Mouse (Mus musculus) left cerebral cortex, adult 2 months (tissue): ENCODE results near the gene Hsp90aa1. TPM values are rescaled to one million over a fixed set of nuclear protein-coding genes. Genes with fewer than 3 reads are reported as not detected.
"Not testable (repeated sequence)": the region's sequence is repeated elsewhere in the genome, so short reads cannot be mapped to it uniquely, and the experiment has no call there.

ENCODE experiments used
- DNase-seq, 2 experiments: peaks; one replicate each; pipeline ENCODE4 v3.0.0; 2021 to 2022; ENCODE audit warnings: low spot score in 2 of 2, mixed read lengths in 1 of 2; ENCODE audit errors: extremely low spot score in 1 of 2
- H3K27ac ChIP-seq: fragments of 200-600 bp; 2 replicates; pipeline ENCODE4 v1.8.1; 2022
- H3K4me3 ChIP-seq: fragments of 200-600 bp; 2 replicates; pipeline ENCODE4 v1.8.1; 2022
- CTCF ChIP-seq: fragments of 200-600 bp; IDR thresholded peaks from 2 replicates; pipeline ENCODE4 v1.8.1; 2022; ENCODE audit warnings: antibody characterized with exemption, mild to moderate bottlenecking, moderate library complexity
- intact Hi-C: fragments of 180-260 bp; cut with DNase I; formaldehyde crosslinking; loops from one replicate; pipeline ENCODE4 v1.15.1; 2025
- total RNA-seq, 2 experiments: library from RNA; stranded (reverse); gene quantifications; 2 replicates each; pipeline ENCODE4 v1.2.3; 2021

The Hsp90aa1 gene
- total RNA-seq, 2 experiments from 2014 or later: 993 to 1,084 TPM

- Histone ChIP-seq H3K27ac (no peak overlapping the region), H3K4me3 (no peak overlapping the region)
- intact Hi-C loops: no loop called here
- TF ChIP-seq CTCF: peak; percentile 15; the same call in 1 of the 2 replicates
- no peak for DNase-seq
Observed at GRCm38 (mm10) chr12:110713784-110714183, 11.3 kb upstream of the Hsp90aa1 start.

DNA sequence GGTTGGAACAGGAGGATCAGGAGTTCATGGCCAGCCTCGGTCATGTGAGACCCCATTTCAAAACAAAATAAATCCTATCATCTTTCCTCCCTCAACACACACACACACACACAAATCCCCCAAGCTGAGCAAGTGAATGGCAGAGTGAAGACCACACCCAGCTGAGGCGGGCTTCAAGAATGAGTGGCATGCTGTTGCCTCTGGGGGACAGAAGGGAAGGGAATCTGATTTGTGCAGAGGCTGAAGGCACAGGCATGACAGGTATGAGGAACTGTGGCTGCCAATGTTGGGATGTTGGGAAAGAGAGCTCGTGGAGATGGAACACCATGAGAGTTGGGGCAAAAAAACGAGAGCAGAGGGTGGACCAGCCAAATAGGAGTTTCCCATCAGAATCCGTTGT, 8.7 kb upstream of the Hsp90aa1 start:
- no peak for TF ChIP-seq CTCF
- no peak overlapping the region for H3K27ac ChIP-seq

DNA sequence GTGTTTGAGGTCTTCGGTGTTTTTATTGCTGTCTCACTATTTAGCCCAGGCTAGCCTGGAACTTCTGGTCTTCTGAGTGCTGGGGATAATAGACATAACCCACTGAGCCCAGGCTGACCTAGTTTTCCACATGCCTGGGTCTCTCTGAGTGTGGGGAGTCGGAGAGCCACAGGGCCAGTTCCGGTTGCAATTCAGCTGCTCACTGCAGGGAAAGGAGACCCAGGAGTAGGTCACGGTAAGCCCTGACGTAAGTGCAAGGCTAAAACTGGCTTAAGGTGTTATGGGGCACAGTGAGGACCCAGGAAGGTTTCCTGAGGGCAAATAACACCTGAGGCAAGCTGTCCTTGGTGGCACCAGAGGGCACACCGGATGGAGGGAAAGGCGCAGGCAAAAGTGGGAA, 4.9 kb upstream of the Hsp90aa1 start:
- no peak overlapping the region for H3K27ac ChIP-seq
- no peak for TF ChIP-seq CTCF
- no peak overlapping the region for H3K4me3 ChIP-seq
- intact Hi-C loops: no loop called here
- no peak for DNase-seq

More for the DNA sequence above, 8.7 kb upstream of the Hsp90aa1 start:
- no peak for DNase-seq
- no peak overlapping the region for H3K4me3 ChIP-seq
- intact Hi-C loops: no loop called here

DNA sequence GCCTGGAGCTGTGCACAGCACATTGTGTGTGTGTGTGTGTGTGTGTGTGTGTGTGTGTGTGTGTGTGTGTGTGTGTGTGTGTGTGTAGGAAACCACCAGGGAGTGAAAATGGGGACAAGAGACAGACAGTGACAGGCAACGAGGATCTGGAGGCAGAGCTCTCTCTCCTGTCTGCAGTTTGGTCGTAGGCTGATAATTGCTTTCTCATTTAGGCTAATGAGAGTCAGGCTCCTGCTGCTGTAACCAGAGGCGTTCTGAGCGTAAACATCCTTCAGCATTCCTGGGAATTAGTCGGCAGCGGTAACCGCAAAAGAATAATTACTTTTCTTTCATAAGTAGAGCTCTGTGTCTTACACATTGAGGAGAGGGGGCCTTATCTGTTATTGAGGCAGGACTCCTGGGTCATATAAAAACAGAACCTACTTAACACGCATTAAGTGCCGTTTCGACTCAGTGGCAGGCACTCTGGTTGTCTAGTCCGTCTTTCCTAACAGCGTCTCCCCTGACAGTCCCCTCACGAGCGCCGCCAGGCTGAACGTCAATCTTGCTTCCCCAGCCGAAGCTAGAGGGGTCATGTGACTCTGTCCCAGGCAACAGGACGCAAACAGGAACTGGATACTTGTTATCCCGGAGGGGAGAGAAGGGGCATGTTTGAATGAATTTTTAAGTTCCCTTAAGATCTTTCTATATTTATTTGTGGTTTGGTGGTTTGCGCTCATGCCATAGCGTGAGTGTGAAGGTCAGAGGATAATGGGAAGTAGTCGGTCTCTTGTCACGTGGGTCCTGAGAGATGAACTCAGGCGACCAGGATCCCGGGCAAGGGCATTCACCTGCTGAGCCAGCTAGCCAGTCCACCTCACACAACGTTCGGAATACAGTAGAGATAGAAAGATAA, 4.1 kb upstream of the Hsp90aa1 start:
- TF ChIP-seq CTCF: no peak; the same call in 1 of the 2 replicates
- Histone ChIP-seq H3K4me3 (peak overlapping the region; percentile 42), H3K27ac (no peak overlapping the region)
- DNase-seq: peak in 1 of 2 experiments; percentile 20
- intact Hi-C loops: no loop called here

- H3K27ac ChIP-seq, H3K4me3 ChIP-seq, DNase-seq, intact Hi-C loops: not testable (repeated sequence)
Observed at GRCm38 (mm10) chr12:110705419-110705818, 2.9 kb upstream of the Hsp90aa1 start.

GRCm38 (mm10) chr12:110703682-110704081, 1.2 kb upstream of the Hsp90aa1 start:
- Histone ChIP-seq H3K4me3 (no peak overlapping the region), H3K27ac (no peak overlapping the region)
- TF ChIP-seq CTCF: no peak
- intact Hi-C loops: loop anchor here (1.0 to 5.0 kb wide), 2 partner anchors 271 to 285 kb away; no protein-coding TSS in a partner anchor
- no peak for DNase-seq

GRCm38 (mm10) chr12:110703008-110703471, 512 bp upstream of the Hsp90aa1 start:
- H3K27ac ChIP-seq: no peak overlapping the region
- intact Hi-C loops: loop anchor here (1.0 to 5.0 kb wide), 2 partner anchors 271 to 285 kb away; no protein-coding TSS in a partner anchor
- TF ChIP-seq CTCF: peak; percentile 99
- peak; percentile 76 to 84 for DNase-seq
- no peak overlapping the region for H3K4me3 ChIP-seq

GRCm38 (mm10) chr12:110701363-110701762, 1.2 kb downstream of the Hsp90aa1 start:
- H3K27ac ChIP-seq, DNase-seq, H3K4me3 ChIP-seq: not testable (repeated sequence)
- intact Hi-C loops: loop anchor here (5.0 kb wide), 1 partner anchor 269 kb away; no protein-coding TSS in a partner anchor

DNA sequence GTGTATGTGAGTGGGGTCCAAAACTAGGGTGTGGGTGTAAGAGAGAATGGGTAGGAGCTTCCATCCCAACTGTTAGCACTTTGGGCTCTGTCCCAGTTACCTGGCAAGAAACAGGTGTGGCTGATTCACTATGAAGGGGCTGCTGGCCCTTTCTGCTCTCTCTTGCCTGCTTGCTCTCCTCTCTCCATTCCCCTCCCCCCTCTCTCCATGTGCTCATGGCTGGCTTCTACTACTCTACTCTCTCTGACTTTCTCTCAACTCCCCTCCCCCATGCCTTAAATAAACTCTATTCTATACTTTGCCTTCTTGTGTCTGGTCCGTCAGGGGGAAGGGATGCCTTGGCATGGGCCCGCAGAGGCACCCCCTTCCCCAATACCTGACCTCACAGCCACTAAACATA, 1.8 kb downstream of the Hsp90aa1 start:
- Histone ChIP-seq H3K4me3 (no peak overlapping the region), H3K27ac (no peak overlapping the region)
- no peak for TF ChIP-seq CTCF
- intact Hi-C loops: loop anchor here (5.0 kb wide), 1 partner anchor 268 kb away; no protein-coding TSS in a partner anchor
- DNase-seq: no peak

DNA sequence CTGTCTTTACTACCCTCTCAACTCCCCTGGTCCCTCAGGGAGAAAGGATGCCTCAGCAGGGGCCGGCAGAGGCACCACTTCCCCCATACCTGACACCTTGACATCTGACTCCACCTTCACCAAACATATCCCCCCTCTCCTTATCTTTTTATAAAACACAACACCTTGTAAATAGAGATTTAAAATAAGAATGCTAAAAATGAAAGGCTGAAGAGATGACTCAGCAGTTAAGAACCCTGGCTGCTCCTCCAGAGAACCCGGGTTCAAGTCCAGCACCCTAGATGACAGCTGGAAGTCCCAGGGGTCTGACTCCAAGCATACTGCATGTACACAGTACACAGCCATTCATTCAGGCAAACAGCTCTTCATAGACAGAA, 3.4 kb downstream of the Hsp90aa1 start:
- intact Hi-C loops: no loop called here
- Histone ChIP-seq H3K27ac (no peak overlapping the region), H3K4me3 (no peak overlapping the region)
- DNase-seq: no peak
- TF ChIP-seq CTCF: no peak

GRCm38 (mm10) chr12:110698523-110699170, 3.9 kb downstream of the Hsp90aa1 start:
- intact Hi-C loops: no loop called here
- Histone ChIP-seq H3K4me3 (no peak overlapping the region), H3K27ac (no peak overlapping the region)
- DNase-seq: no peak
- no peak for TF ChIP-seq CTCF

DNA sequence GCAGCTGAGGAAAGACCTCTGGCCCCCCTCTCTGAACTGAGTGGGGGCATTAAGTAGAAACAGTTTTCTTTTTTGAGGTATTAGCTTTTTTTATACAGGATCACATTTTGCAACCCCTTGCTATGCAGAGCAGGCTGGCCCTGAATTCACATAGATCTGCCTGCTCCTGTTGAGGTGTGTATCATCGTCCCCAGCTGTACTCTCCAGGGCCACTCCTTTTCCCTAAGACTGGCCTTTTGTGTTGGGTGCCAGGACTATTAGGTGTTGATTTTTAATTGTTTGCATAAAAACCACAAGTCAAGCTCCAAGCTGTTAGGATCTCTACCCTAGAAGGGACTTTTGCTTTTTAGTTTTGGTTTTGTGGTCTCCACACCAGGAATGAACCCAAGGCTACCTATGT, 4.4 kb downstream of the Hsp90aa1 start:
- Histone ChIP-seq H3K27ac (no peak overlapping the region), H3K4me3 (no peak overlapping the region)
- intact Hi-C loops: no loop called here
- TF ChIP-seq CTCF: no peak
- DNase-seq: no peak
